Mouse (Mus musculus) neural tube, embryonic 11.5 days (tissue): ENCODE measurements around the gene Krt33a. TPM values are rescaled to one million over a fixed set of nuclear protein-coding genes. Genes with fewer than 3 reads are reported as not detected.

Source experiments
- ATAC-seq: fragments of 200-750 bp; cut with Nextera tagmentation; 2 replicates; pipeline ENCODE4 v1.8.0; 2017; ENCODE audit warnings: moderate number of reproducible peaks, mild to moderate bottlenecking, moderate TSS enrichment, moderate library complexity; ENCODE audit not compliant: insufficient read depth, low FRiP score, low TSS enrichment
- DNase-seq: peaks from one replicate; pipeline ENCODE4 v3.0.0-alpha.2; 2015; ENCODE audit warnings: low spot score
- H3K27ac ChIP-seq: fragments of 300-500 bp; sonication (generic); 2 replicates; pipeline ENCODE4 v1.5.1; 2014; ENCODE audit warnings: low read depth, mild to moderate bottlenecking, low read length
- H3K27me3 ChIP-seq: fragments of 300-500 bp; sonication (generic); 2 replicates; pipeline ENCODE4 v1.6.1; 2014; ENCODE audit warnings: mild to moderate bottlenecking, low read length, mixed read lengths; ENCODE audit not compliant: control insufficient read depth, insufficient read depth
- H3K36me3 ChIP-seq: fragments of 300-500 bp; sonication (generic); 2 replicates; pipeline ENCODE4 v1.6.1; 2014; ENCODE audit warnings: mild to moderate bottlenecking, low read length, moderate library complexity, mixed read lengths; ENCODE audit not compliant: control insufficient read depth, insufficient read depth
- H3K4me1 ChIP-seq: fragments of 300-500 bp; sonication (generic); 2 replicates; pipeline ENCODE4 v1.6.1; 2014; ENCODE audit warnings: low read length, mixed read lengths; ENCODE audit not compliant: control insufficient read depth, insufficient read depth
- H3K4me2 ChIP-seq: fragments of 300-500 bp; sonication (generic); 2 replicates; pipeline ENCODE4 v1.6.1; 2014; ENCODE audit warnings: low read depth, mild to moderate bottlenecking, moderate library complexity
- H3K4me3 ChIP-seq: fragments of 300-500 bp; sonication (generic); 2 replicates; pipeline ENCODE4 v1.5.1; 2014; ENCODE audit warnings: low read depth, low read length
- H3K9ac ChIP-seq: fragments of 300-500 bp; sonication (generic); 2 replicates; pipeline ENCODE4 v1.6.1; 2014; ENCODE audit warnings: mild to moderate bottlenecking, low read length
- H3K9me3 ChIP-seq: fragments of 300-500 bp; sonication (generic); 2 replicates; pipeline ENCODE4 v1.6.1; 2016; ENCODE audit warnings: low read length; ENCODE audit not compliant: control insufficient read depth
- WGBS: fragments of 180-500 bp; shearing (Covaris S2); extraction: QIAGEN DNeasy Blood & Tissue Kit; methylation state at CpG from one replicate; pipeline ENCODE4 v1.1.7; 2014; 5-methylcytosine and 5-hydroxymethylcytosine counted together
- polyA plus RNA-seq: library from polyadenylated mRNA; unstranded; fragments of >200 nt; fragmentation: Nextera tagmentation; extraction: Ambion mirVana; gene quantifications from 2 replicates; pipeline ENCODE4 v1.2.1, GENCODE M21; 2014

Gene Krt33a
- polyA plus RNA-seq, 1 experiment from 2014 or later: not detected

GRCm38 (mm10) chr11:99994384-99994661, 21.7 kb downstream of the Krt33a start:
- Histone ChIP-seq H3K4me3 (no peak overlapping the region), H3K27ac (no peak overlapping the region), H3K4me2 (no peak overlapping the region), H3K9me3 (no peaks in the 10 kb centered on the region), H3K4me1 (no peaks in the 10 kb centered on the region), H3K36me3 (no peaks in the 10 kb centered on the region), H3K27me3 (no peaks in the 10 kb centered on the region), H3K9ac (no peak overlapping the region)
- no peak for DNase-seq
- ATAC-seq: no peak
- 61% methylated on average over 4 of the region's 4 CpGs for WGBS

GRCm38 (mm10) chr11:99993620-99994383, 22.2 kb downstream of the Krt33a start, which contains the start of gene Krtap17-1:
Gene Krtap17-1 (minus strand): TSS chr11:99993994.
- H3K9me3 ChIP-seq: no peaks in the 10 kb centered on the region
- no peaks in the 10 kb centered on the region for H3K27me3 ChIP-seq
- 0 out of 2 replicates have a peak within 1 kb of the TSS, but pooled peaks have one; percentile 4 for H3K4me3 ChIP-seq
- ATAC-seq (no peak), DNase-seq (no peak)
- no peak within 1 kb of the TSS for H3K9ac ChIP-seq
- 30% methylated on average over 26 of the region's 26 CpGs for WGBS
- peak within 1 kb of the TSS; percentile 31; the same call in 1 of the 2 replicates for H3K4me2 ChIP-seq
- no peak within 1 kb of the TSS for H3K27ac ChIP-seq
- H3K4me1 ChIP-seq: no peaks in the 10 kb centered on the region
- H3K36me3 ChIP-seq: no peaks in the 10 kb centered on the region

- DNase-seq: no peak
- Histone ChIP-seq H3K27ac (no peak overlapping the region), H3K9me3 (no peaks in the 10 kb centered on the region), H3K27me3 (no peaks in the 10 kb centered on the region), H3K9ac (no peak overlapping the region), H3K36me3 (no peaks in the 10 kb centered on the region), H3K4me1 (no peaks in the 10 kb centered on the region), H3K4me3 (no peak overlapping the region), H3K4me2 (no peak overlapping the region)
- ATAC-seq: no peak
- WGBS: 82% methylated on average over 3 of the region's 3 CpGs
Observed at GRCm38 (mm10) chr11:99990571-99990970, 25.4 kb downstream of the Krt33a start.

GRCm38 (mm10) chr11:99989881-99990405, 26.1 kb downstream of the Krt33a start:
- H3K4me3 ChIP-seq: no peak overlapping the region

GRCm38 (mm10) chr11:99988530-99988929, 27.5 kb downstream of the Krt33a start:
- Histone ChIP-seq H3K9ac (no peak overlapping the region), H3K27me3 (no peaks in the 10 kb centered on the region), H3K36me3 (no peaks in the 10 kb centered on the region), H3K9me3 (no peaks in the 10 kb centered on the region), H3K4me1 (no peaks in the 10 kb centered on the region), H3K27ac (no peak overlapping the region), H3K4me2 (no peak overlapping the region), H3K4me3 (no peak overlapping the region)
- no peak for DNase-seq
- WGBS: 90% methylated on average over 3 of the region's 3 CpGs
- no peak for ATAC-seq

More at GRCm38 (mm10) chr11:99989881-99990405, 26.1 kb downstream of the Krt33a start:
- Histone ChIP-seq H3K36me3 (no peaks in the 10 kb centered on the region), H3K4me2 (no peak overlapping the region), H3K9me3 (no peaks in the 10 kb centered on the region), H3K9ac (no peak overlapping the region), H3K27me3 (no peaks in the 10 kb centered on the region), H3K27ac (no peak overlapping the region), H3K4me1 (no peaks in the 10 kb centered on the region)
- no peak for DNase-seq
- 89% methylated on average over 6 of the region's 6 CpGs for WGBS
- ATAC-seq: no peak

GRCm38 (mm10) chr11:99986180-99986647, 29.8 kb downstream of the Krt33a start, which contains the start of gene Krtap16-1:
Gene Krtap16-1 (minus strand): TSS chr11:99986597.
- Histone ChIP-seq H3K4me1 (no peaks in the 10 kb centered on the region), H3K9me3 (no peaks in the 10 kb centered on the region), H3K9ac (no peak within 1 kb of the TSS), H3K36me3 (no peaks in the 10 kb centered on the region), H3K4me3 (no peak within 1 kb of the TSS), H3K4me2 (no peak within 1 kb of the TSS), H3K27ac (no peak within 1 kb of the TSS), H3K27me3 (no peaks in the 10 kb centered on the region)
- no peak for ATAC-seq
- no peak for DNase-seq
- WGBS: 76% methylated on average over 8 of the region's 8 CpGs

GRCm38 (mm10) chr11:99985291-99986092, 30.5 kb downstream of the Krt33a start:
- Histone ChIP-seq H3K4me2 (no peak overlapping the region), H3K9me3 (no peaks in the 10 kb centered on the region), H3K27me3 (no peaks in the 10 kb centered on the region), H3K9ac (no peak overlapping the region), H3K36me3 (no peaks in the 10 kb centered on the region), H3K4me3 (no peak overlapping the region), H3K27ac (no peak overlapping the region), H3K4me1 (no peaks in the 10 kb centered on the region)
- DNase-seq (no peak), ATAC-seq (no peak)
- WGBS: 79% methylated on average over 20 of the region's 20 CpGs

GRCm38 (mm10) chr11:99983442-99983841, 32.6 kb downstream of the Krt33a start:
- 91% methylated on average over 1 of the region's 1 CpGs for WGBS
- Histone ChIP-seq H3K4me1 (no peaks in the 10 kb centered on the region), H3K4me2 (no peak overlapping the region), H3K27me3 (no peaks in the 10 kb centered on the region), H3K27ac (no peak overlapping the region), H3K36me3 (no peaks in the 10 kb centered on the region), H3K9me3 (no peaks in the 10 kb centered on the region), H3K4me3 (no peak overlapping the region), H3K9ac (no peak overlapping the region)
- DNase-seq (no peak), ATAC-seq (no peak)
